Mouse (Mus musculus) erythroid progenitor cell, adult 5-6 weeks (primary cell): ENCODE data around the gene Vmn1r214. TPM values are rescaled to one million over a fixed set of nuclear protein-coding genes. Genes with fewer than 3 reads are reported as not detected.

Source experiments
- ATAC-seq: replicated peaks from 2 replicates; pipeline ENCODE4 v1.8.0; 2016; ENCODE audit warnings: moderate number of reproducible peaks, mild to moderate bottlenecking, moderate TSS enrichment, inconsistent platforms; ENCODE audit not compliant: poor library complexity, low FRiP score, severe bottlenecking
- total RNA-seq, 2 experiments: library from RNA; stranded (forward) in 1 of 2; stranded (reverse) in 1 of 2; fragments of 150-400 nt in 1 of 2; fragments of 186-747, 209-891 nt in 1 of 2; gene quantifications; 2 replicates each; pipeline versions ENCODE4 v1.2.3 to v1.2.4; 2015 to 2017; ENCODE audit warnings: low replicate concordance in 2 of 2

Gene Vmn1r214
- not detected in 2 replicates for total RNA-seq (2015; ENCODE audit: low replicate concordance)
- not detected in 2 replicates for total RNA-seq (2017; ENCODE audit: low replicate concordance)

GRCm38 (mm10) chr13:23030118-23030517, at the start of gene Vmn1r214:
Gene Vmn1r214, plus strand, starts transcription at chr13:23030418.
- ATAC-seq, result no peak

GRCm38 (mm10) chr13:22990214-22990891, 39.9 kb upstream of the Vmn1r214 start:
- ATAC-seq, result no peak

DNA sequence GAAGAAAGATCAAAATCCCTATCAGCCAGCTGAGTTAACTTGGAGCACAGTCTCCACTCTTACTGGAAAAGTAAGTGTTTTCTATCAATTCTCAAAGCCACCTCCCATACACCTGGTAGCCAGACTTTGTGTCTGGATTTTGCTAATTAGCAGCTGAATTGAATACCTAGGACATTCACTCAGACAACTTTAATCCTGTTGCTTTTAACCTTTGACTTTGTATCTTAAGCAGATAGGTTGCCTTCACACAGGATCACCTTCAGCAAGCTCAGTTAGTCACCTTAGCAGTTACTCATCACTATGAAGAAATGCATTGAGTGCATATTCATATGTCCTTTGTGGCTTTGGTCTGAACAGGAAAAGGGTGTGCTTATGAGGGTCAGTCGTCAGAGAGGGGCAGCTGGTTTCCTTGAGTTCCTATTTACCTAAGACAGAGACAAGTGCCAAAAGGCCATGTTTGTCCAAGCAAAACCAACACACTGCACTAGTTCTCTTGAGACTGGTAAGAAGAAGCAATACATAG, 38.0 kb upstream of the Vmn1r214 start:
- no peak for ATAC-seq

- no peak for ATAC-seq
Measured at GRCm38 (mm10) chr13:22992721-22993120, 37.5 kb upstream of the Vmn1r214 start.

DNA sequence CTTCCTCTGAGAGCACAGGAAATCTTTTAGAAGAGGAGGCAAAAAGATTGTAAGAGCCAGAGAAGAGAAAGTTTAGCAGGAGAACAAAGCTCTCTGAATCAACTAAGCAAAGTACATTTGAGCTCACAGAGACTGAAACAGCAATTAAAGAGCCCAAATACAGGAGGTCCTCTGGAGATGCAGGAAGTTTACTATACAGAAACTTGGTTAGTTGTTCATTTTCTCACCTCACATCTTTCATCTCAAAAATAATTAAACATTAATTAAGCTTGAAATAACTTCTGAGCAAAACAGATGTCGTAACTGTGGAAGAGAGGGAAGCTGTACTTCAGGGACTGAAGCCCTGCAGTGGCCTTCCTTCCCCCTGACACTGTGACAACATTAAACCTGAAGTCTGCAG, 22.9 kb upstream of the Vmn1r214 start, which contains the start of gene Vmn1r213:
Gene Vmn1r213, plus strand, starts transcription at position 301 of the 400 bp plus-strand sequence.
- no peak for ATAC-seq

GRCm38 (mm10) chr13:23018158-23018557, 12.1 kb upstream of the Vmn1r214 start:
- no peak for ATAC-seq

DNA sequence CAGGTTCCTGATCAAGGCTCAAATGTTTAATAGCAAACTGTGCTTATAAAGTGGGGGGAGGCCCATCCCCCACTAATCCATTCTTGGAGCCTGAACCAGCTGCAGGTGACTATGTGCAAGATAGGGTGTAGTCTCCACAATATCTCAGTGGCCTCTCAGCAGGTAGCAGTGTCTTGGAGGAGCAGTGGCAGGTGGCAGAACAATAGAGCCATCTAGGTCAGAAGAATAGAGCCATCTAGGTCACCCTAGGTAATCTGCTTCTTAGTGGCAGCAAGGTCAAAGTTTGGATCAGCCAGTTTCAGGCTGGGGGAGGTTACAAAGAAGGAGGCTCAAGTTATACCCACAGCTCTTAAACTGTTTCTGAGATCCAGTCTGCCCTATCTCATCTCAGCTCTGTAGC, 5.4 kb upstream of the Vmn1r214 start:
- ATAC-seq, result no peak

- no peak for ATAC-seq
Measured at GRCm38 (mm10) chr13:23057778-23058177, 27.6 kb downstream of the Vmn1r214 start.

DNA sequence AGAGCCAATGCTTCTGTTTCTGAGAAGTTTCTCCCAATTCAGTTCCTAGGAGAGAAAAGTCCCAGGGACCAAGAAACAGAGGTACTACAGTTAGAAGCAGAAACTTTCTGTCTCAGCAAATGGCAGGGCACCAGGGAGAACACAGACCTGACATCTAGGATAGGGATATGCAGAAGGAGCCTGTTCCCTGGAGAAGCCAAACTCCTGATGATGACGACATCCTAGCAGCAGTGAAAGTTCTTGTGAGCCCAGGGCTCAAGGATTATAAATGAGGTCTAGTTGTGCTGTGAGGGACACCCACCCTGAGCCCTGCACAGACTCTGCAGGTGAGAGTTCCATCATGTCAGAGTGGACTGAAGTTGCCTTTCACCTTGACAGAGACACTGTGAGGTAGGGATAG, 37.5 kb downstream of the Vmn1r214 start, which contains the start of gene Vmn1r215:
Gene Vmn1r215, plus strand, starts transcription at position 301 of the 400 bp plus-strand sequence.
- ATAC-seq, result no peak

DNA sequence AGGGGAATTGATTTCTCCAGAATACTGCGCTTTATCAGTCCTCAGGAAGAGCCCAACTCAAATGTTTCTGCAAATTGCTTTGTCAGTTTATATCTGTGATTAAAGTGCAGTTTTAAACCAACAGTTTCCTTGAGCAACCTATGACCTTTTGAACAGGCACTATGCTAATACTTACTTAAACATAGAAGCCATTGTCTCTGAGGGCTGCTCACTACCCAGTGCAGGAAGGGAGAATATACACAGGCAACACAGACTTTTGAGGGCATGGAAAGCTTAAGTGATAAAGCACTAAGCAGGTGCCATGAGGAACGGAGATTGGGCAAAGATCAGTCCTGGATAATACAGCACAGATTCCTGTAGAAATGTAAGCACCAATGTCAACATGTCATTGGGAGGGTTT, 39.1 kb downstream of the Vmn1r214 start:
- no peak for ATAC-seq

Other genes starting within 250 kb of the Vmn1r214 start
- not detected in 2 replicates for gene Vmn1r209, start 220.7 kb upstream of the Vmn1r214 start, total RNA-seq (2015; ENCODE audit: low replicate concordance)
- gene Vmn1r209, start 220.7 kb upstream of the Vmn1r214 start, total RNA-seq (2017; ENCODE audit: low replicate concordance), result not detected in 2 replicates
- not detected in 2 replicates for gene Vmn1r210, start 199.1 kb upstream of the Vmn1r214 start, total RNA-seq (2015; ENCODE audit: low replicate concordance)
- gene Vmn1r210, start 199.1 kb upstream of the Vmn1r214 start, total RNA-seq (2017; ENCODE audit: low replicate concordance), result not detected in 2 replicates
- gene Vmn1r211, start 172.9 kb upstream of the Vmn1r214 start, total RNA-seq (2015; ENCODE audit: low replicate concordance), result not detected in 2 replicates
- gene Vmn1r211, start 172.9 kb upstream of the Vmn1r214 start, total RNA-seq (2017; ENCODE audit: low replicate concordance), result not detected in 2 replicates
- not detected in 2 replicates for gene Vmn1r212, start 146.2 kb upstream of the Vmn1r214 start, total RNA-seq (2015; ENCODE audit: low replicate concordance)
- gene Vmn1r212, start 146.2 kb upstream of the Vmn1r214 start, total RNA-seq (2017; ENCODE audit: low replicate concordance), result not detected in 2 replicates
- gene Vmn1r213, start 22.8 kb upstream of the Vmn1r214 start, total RNA-seq (2015; ENCODE audit: low replicate concordance), result not detected in 2 replicates
- not detected in 2 replicates for gene Vmn1r213, start 22.8 kb upstream of the Vmn1r214 start, total RNA-seq (2017; ENCODE audit: low replicate concordance)
- gene Vmn1r215, start 37.6 kb downstream of the Vmn1r214 start, total RNA-seq (2015; ENCODE audit: low replicate concordance), result not detected in 2 replicates
- not detected in 2 replicates for gene Vmn1r215, start 37.6 kb downstream of the Vmn1r214 start, total RNA-seq (2017; ENCODE audit: low replicate concordance)
- not detected in 2 replicates for gene Vmn1r217, start 87.8 kb downstream of the Vmn1r214 start, total RNA-seq (2015; ENCODE audit: low replicate concordance)
- not detected in 2 replicates for gene Vmn1r217, start 87.8 kb downstream of the Vmn1r214 start, total RNA-seq (2017; ENCODE audit: low replicate concordance)
- not detected in 2 replicates for gene Vmn1r218, start 102.7 kb downstream of the Vmn1r214 start, total RNA-seq (2015; ENCODE audit: low replicate concordance)
- not detected in 2 replicates for gene Vmn1r218, start 102.7 kb downstream of the Vmn1r214 start, total RNA-seq (2017; ENCODE audit: low replicate concordance)
- not detected in 2 replicates for gene Vmn1r219, start 128.9 kb downstream of the Vmn1r214 start, total RNA-seq (2015; ENCODE audit: low replicate concordance)
- not detected in 2 replicates for gene Vmn1r219, start 128.9 kb downstream of the Vmn1r214 start, total RNA-seq (2017; ENCODE audit: low replicate concordance)
- gene Vmn1r220, start 157.6 kb downstream of the Vmn1r214 start, total RNA-seq (2015; ENCODE audit: low replicate concordance), result not detected in 2 replicates
- gene Vmn1r220, start 157.6 kb downstream of the Vmn1r214 start, total RNA-seq (2017; ENCODE audit: low replicate concordance), result not detected in 2 replicates
- gene Vmn1r221, start 183.7 kb downstream of the Vmn1r214 start, total RNA-seq (2015; ENCODE audit: low replicate concordance), result not detected in 2 replicates
- not detected in 2 replicates for gene Vmn1r221, start 183.7 kb downstream of the Vmn1r214 start, total RNA-seq (2017; ENCODE audit: low replicate concordance)
- gene Vmn1r222, start 205.5 kb downstream of the Vmn1r214 start, total RNA-seq (2015; ENCODE audit: low replicate concordance), result not detected in 2 replicates
- gene Vmn1r222, start 205.5 kb downstream of the Vmn1r214 start, total RNA-seq (2017; ENCODE audit: low replicate concordance), result not detected in 2 replicates
- gene Vmn1r223, start 216.7 kb downstream of the Vmn1r214 start, total RNA-seq (2015; ENCODE audit: low replicate concordance), result not detected in 2 replicates
- gene Vmn1r223, start 216.7 kb downstream of the Vmn1r214 start, total RNA-seq (2017; ENCODE audit: low replicate concordance), result not detected in 2 replicates